Mouse (Mus musculus) limb, embryonic 10.5 days (tissue): ENCODE data around the gene Abr. TPM values are rescaled to one million over a fixed set of nuclear protein-coding genes. Genes with fewer than 3 reads are reported as not detected.

Source experiments
- DNase-seq: peaks from one replicate; pipeline ENCODE4 v3.0.0-alpha.2; 2017; ENCODE audit warnings: low spot score
- H3K27ac ChIP-seq: fragments of 300-500 bp; sonication (generic); 2 replicates; pipeline ENCODE4 v1.5.1; 2016; ENCODE audit warnings: mild to moderate bottlenecking
- H3K27me3 ChIP-seq: fragments of 300-500 bp; sonication (generic); 2 replicates; pipeline ENCODE4 v1.6.1; 2016; ENCODE audit warnings: low read depth, mild to moderate bottlenecking; ENCODE audit not compliant: poor library complexity, severe bottlenecking
- H3K36me3 ChIP-seq: fragments of 300-500 bp; sonication (generic); 2 replicates; pipeline ENCODE4 v1.6.1; 2016; ENCODE audit warnings: mild to moderate bottlenecking, moderate library complexity
- H3K4me1 ChIP-seq: fragments of 300-500 bp; sonication (generic); 2 replicates; pipeline ENCODE4 v1.6.1; 2016
- H3K4me3 ChIP-seq: fragments of 300-500 bp; sonication (generic); 2 replicates; pipeline ENCODE4 v1.5.1; 2016; ENCODE audit warnings: mild to moderate bottlenecking, moderate library complexity
- H3K9me3 ChIP-seq: fragments of 300-500 bp; sonication (generic); replicated peaks from 2 replicates; pipeline ENCODE4 v1.6.1; 2016; ENCODE audit warnings: mild to moderate bottlenecking
- whole genome bisulfite sequencing: fragments of 180-500 bp; shearing (Covaris S2); methylation state at CpG from one replicate; pipeline ENCODE4 v1.1.7; 2016; 5-methylcytosine and 5-hydroxymethylcytosine counted together
- polyA plus RNA-seq: library from polyadenylated mRNA; unstranded; fragments of >200 nt; fragmentation: Nextera tagmentation; extraction: Ambion mirVana; gene quantifications from 2 replicates; pipeline ENCODE4 v1.2.1, GENCODE M21; 2016

Abr gene
- polyA plus RNA-seq, 1 experiment from 2014 or later = 53.7 TPM

DNA sequence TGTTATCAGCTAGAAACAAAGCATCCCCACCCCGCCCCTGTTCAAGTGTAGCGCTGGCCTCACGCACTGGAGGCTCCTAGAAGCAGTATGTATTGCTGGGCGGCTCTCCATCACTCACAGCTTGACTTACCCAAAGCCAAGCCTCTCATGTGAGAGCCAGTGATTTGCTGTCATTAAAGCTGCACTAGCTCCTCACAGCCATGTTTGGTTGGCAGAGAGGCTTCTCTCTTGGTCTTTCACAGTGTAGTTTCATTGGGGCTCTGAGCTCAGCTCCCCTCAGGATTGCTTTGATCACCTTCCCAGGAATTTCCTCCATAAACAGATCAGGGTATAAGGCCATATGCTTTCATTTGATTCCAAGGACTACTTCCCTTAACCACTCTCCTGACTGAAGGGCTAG, 208.9 kb downstream of the Abr start:
- WGBS = 89% methylated on average over 4 of the region's 4 CpGs
- no peak for DNase-seq
- Histone ChIP-seq H3K27me3 (no peaks in the 10 kb centered on the region), H3K36me3 (peaks cover 82% of the 10 kb centered on the region), H3K9me3 (no peaks in the 10 kb centered on the region), H3K4me1 (peaks cover 42% of the 10 kb centered on the region), H3K27ac (no peak overlapping the region), H3K4me3 (no peak overlapping the region)

DNA sequence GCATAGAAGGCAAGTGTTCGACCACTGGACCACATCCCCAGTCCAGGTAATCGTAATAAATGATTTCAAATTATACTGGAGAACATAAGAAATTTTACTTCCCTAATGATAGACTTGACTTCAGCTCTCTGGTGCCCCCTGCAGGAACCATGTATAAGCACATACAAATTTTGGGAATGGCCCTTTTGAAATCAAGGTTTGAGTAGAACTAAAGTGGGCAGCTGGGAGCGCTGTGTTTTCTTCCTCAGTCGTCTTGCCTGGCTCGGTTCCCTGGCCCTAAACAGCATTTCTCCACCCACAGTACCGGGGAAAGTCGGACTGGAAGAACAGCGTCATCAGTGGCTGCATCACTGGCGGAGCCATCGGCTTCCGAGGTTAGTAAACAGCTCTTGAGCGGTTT, 211.3 kb downstream of the Abr start:
- Histone ChIP-seq H3K9me3 (no peaks in the 10 kb centered on the region), H3K4me1 (peaks cover 24% of the 10 kb centered on the region), H3K27ac (no peak overlapping the region), H3K36me3 (peaks cover 59% of the 10 kb centered on the region), H3K27me3 (no peaks in the 10 kb centered on the region), H3K4me3 (no peak overlapping the region)
- DNase-seq = peak; percentile 79
- 76% methylated on average over 12 of the region's 12 CpGs for WGBS

DNA sequence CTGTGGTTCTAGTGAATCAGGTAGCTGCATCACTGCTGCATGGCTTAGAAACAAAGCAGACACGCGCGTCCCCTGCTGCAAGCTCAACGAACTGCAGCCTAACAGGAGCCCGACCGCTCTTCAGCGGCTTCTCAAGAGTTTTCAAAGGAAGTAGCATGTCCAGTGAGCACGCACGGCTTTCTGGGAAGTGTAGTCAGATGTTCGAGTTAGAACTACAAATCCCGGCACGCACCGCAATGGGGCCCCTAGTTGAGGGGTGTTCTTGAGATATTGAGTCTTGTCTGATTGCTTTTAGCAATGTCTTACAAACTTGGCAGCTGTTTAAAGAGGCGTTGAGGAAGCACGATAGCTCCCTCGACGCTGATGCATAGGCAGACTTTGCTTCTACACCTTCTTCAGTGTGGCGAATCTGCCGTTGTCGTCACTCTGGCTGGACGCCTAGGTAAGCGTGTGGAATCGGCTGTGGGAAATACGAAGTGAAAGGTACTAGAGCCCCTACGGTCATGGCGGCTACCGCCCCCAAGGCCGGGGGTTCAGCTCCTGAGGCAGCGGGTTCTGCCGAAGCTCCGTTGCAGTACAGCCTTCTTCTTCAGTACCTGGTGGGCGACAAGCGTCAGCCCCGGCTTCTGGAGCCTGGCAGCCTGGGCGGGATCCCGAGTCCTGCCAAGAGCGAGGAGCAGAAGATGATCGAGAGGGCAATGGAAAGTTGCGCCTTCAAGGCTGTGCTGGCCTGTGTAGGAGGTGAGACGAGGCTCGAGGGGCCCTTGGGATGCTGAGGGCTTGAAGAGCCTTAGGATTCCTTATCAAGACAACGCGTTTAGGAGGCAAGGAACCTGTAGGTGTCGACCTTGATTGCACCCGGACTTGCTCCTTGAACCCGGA, 215.2 kb downstream of the Abr start, which contains the start of gene Timm22:
Timm22 (plus strand) TSS at position 251 of the 882 bp plus-strand sequence.
- DNase-seq = peak; percentile 97
- WGBS = under 1% methylated on average over 46 of the region's 46 CpGs

DNA sequence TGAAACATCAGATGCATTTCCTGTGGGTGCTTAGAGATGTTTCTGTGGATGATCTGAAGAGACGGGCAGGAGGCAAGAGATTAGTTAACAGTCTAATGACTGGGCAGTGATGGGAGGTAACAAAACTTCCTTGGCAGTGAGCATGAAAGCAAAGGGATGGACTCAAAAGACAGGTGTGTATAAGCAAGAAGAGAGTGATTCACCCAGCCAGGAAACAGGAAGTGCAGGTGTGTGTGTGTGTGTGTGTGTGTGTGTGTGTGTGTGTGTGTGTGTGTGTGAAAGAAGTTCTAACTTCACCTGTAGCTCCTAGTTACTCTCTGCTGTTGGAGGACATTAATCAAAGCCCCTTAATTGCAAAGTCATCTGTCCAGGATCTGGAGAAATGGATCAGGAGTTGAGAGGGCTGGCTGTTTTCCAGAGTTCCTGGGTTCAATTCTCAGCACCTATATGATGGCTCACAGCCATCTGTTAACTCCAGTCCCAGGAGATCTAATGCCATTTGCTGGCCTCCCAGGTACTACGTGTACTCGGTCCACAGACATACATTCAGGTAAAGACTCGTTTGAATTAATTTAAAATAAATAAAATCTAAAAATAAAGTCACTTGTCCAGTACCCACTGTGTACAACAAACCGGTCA, 216.4 kb downstream of the Abr start:
- peaks cover 11% of the 10 kb centered on the region for H3K36me3 ChIP-seq
- 90% methylated on average over 5 of the region's 5 CpGs for WGBS
- H3K27me3 ChIP-seq = no peaks in the 10 kb centered on the region
- no peak overlapping the region for H3K27ac ChIP-seq
- no peak for DNase-seq
- H3K4me3 ChIP-seq = no peak overlapping the region
- no peaks in the 10 kb centered on the region for H3K9me3 ChIP-seq
- H3K4me1 ChIP-seq = peaks cover 4% of the 10 kb centered on the region

More for the DNA sequence above, 215.2 kb downstream of the Abr start, which contains the start of gene Timm22:
- H3K27ac ChIP-seq = peak within 1 kb of the TSS; percentile 94
- peak within 1 kb of the TSS; percentile 92 for H3K4me3 ChIP-seq
- H3K27me3 ChIP-seq = no peaks in the 10 kb centered on the region
- H3K4me1 ChIP-seq = peaks cover 4% of the 10 kb centered on the region
- H3K9me3 ChIP-seq = no peaks in the 10 kb centered on the region
- peaks cover 20% of the 10 kb centered on the region for H3K36me3 ChIP-seq

DNA sequence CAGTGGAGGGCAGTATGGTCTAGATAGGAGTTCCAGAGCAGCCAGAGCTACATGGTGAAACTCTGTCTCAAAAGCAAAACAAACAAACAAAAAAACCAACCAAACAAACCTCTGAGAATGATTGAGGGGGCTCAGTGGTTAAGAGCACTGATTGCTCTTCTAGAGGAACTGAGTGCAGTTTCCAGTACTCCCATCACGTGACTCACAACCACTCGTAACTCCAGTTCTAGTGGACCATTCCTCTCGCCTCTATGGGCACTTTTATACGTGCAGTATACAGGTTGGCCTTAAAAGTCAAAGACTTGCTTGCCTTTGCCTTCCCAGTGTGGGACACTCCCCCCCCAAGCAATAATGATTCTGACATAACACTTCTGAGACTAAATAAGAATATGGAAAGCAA, 217.0 kb downstream of the Abr start:
- Histone ChIP-seq H3K27me3 (no peaks in the 10 kb centered on the region), H3K4me1 (peaks cover 7% of the 10 kb centered on the region), H3K4me3 (no peak overlapping the region), H3K9me3 (no peaks in the 10 kb centered on the region), H3K27ac (no peak overlapping the region), H3K36me3 (peaks cover 9% of the 10 kb centered on the region)
- 66% methylated on average over 4 of the region's 4 CpGs for WGBS
- DNase-seq = no peak

DNA sequence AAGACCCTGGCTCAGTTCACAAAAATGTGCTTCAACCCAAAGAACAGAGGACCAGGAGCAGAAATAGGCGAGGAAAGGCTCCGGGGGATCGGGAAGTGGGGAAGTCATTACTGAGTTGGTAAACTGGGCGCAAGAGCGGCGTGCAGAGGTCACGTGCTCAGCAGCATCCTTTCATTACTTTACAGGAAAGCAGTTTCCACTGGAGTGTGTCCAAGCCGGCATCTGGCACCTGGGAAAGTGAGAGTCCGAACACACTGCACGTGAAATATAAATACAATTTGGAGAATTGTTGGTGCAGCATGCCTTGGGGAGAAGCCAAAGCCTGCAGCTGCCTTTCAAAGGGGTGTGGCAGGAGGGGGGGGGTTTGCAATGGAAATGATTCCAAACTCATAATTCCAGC, 220.7 kb downstream of the Abr start:
- Histone ChIP-seq H3K9me3 (no peaks in the 10 kb centered on the region), H3K27ac (no peak overlapping the region), H3K36me3 (no peaks in the 10 kb centered on the region), H3K27me3 (no peaks in the 10 kb centered on the region), H3K4me3 (no peak overlapping the region), H3K4me1 (peaks cover 32% of the 10 kb centered on the region)
- no peak for DNase-seq
- WGBS = 79% methylated on average over 10 of the region's 10 CpGs

DNA sequence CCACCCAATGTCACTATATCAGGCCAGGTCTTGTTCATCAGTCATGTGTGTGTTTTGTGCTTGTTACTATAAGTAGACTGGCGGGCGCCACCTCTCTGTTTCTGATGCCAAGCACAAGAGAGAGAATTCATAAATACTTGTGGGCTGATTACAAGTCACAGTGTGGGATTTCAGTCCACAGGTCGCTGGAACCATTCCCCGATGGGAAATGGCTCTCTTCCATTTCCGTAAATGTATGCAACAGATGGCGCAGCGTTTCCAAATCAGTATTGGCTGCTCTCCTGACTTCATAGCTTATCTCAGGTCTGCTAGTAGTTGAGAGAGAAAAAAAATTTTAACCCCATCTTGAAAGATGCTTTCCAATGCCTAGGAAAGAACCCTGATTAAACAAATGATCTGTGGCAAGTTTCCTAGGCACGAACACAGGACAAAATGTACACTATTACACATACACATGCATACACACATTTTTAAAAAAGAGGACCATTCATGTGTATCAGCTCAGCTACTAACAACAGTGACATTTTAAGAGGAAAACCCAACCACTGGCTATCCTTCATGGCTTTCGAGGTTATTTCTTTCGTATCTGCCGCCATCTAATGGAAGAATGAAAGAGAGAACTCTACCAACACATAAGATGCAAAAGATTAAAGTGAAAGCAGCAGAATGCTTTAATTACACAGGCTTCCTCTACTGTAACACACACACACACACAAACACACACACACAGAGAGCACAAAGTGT, 222.4 kb downstream of the Abr start:
- Histone ChIP-seq H3K27me3 (no peaks in the 10 kb centered on the region), H3K4me1 (peaks cover 43% of the 10 kb centered on the region), H3K36me3 (peaks cover 3% of the 10 kb centered on the region), H3K4me3 (peak overlapping the region; percentile 88), H3K9me3 (no peaks in the 10 kb centered on the region), H3K27ac (peak overlapping the region; percentile 91)
- 15% methylated on average over 11 of the region's 11 CpGs for WGBS
- DNase-seq = peak; percentile 45

DNA sequence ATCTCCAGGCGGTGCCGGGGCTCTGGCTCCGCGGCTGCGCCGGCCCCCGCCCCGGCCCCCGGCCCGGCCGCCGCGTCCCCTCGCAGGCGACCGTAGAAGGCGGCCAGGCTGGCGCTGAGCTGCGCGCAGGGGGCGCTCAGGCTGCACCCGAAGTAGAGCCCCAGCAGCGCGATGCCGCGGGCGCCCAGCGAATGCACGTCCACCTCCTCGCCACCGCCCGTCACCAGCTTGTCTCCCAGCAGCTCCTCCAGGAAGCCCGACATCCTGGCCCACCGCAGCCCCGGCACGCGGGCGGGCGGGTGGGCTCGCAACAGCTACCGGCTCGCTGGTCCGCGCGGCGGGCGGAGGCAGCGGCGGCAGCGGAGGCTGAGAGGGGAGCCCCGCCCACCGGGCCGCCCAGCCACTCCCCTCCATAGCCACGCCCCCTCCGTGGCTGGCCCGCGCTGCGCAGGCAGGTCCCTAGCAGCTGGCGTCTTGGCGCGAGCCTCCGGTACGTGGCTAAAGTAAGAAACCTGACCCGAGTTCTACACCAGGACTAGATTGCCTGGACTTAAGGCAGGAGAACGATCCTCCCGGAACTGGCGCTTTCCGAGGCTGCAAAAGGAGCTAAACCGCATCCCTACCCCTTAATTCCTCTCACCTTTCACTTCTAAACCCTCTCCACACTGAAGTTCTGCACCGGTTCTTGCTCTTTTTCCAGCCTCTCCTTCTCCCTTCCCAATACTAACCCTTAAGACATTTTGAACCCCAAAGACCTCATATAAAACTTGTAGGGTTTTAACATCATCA, 223.1 kb downstream of the Abr start, which contains the start of gene Nxn:
Nxn (minus strand) TSS at position 343 of the 789 bp plus-strand sequence.
- peaks cover 4% of the 10 kb centered on the region for H3K36me3 ChIP-seq
- H3K4me3 ChIP-seq = peak within 1 kb of the TSS; percentile 88
- H3K4me1 ChIP-seq = peaks cover 44% of the 10 kb centered on the region
- peak within 1 kb of the TSS; percentile 91 for H3K27ac ChIP-seq
- H3K9me3 ChIP-seq = no peaks in the 10 kb centered on the region
- no peaks in the 10 kb centered on the region for H3K27me3 ChIP-seq
- under 1% methylated on average over 70 of the region's 70 CpGs for WGBS
- DNase-seq = peak; percentile 95

DNA sequence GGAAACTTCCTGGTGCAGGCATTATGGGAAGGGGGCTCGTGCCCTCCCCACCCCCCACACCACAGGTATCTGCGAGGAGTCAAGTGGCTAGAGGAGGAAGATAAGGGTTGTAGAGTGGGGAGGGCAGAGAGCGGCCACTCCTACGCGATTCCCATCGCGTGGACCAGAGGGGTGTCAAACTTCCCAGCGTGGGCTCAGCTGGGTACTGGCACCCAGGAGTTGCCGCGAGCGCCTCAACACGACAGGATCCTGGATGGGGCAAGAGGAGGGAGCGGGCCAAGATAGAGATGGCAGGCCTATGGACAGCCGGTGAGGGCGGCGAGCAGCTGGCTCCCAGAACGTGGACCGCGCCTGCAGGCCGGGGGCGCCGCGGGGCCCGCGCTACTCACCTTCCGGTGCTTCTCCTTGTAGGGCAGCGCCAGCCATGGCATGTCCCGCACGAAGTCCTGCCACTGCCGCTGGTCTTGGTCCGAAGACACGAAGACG, 223.8 kb downstream of the Abr start:
- H3K27ac ChIP-seq = peak overlapping the region; percentile 91
- 1% methylated on average over 32 of the region's 33 CpGs for WGBS
- DNase-seq = no peak
- H3K27me3 ChIP-seq = no peaks in the 10 kb centered on the region
- peaks cover 4% of the 10 kb centered on the region for H3K36me3 ChIP-seq
- no peaks in the 10 kb centered on the region for H3K9me3 ChIP-seq
- peaks cover 44% of the 10 kb centered on the region for H3K4me1 ChIP-seq
- H3K4me3 ChIP-seq = peak overlapping the region; percentile 88

DNA sequence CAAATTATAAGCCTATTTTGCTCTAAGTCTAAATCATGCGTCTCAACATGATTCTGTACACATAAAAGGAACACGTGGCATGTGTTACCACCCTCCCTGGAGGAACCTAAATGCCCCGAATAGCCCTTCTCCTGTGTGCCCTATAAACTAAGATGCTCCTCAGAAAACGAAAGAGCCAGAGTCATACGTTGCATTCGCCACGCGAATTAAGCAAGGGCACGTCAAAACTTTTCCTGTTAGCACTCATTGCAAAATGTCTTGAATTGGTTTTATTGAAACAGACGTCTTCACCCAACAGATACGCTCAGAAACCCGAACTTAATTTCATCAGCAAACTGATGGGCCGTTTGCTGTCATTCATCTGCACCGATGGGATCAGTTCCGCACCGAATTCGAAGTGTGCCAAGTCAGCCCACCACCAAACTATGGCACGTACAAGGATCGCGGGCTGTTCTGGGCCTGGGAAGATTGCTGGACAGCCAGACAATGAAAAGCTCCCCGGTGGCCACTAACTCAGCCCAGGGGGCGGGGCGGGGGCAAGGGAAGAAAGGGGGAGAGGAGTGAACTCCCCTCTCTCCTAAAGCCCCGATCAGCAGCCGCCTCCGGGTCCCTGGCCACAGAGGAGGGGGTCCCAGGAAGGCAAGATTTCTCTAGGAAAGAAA, 224.3 kb downstream of the Abr start:
- peak overlapping the region; percentile 91 for H3K27ac ChIP-seq
- no peaks in the 10 kb centered on the region for H3K27me3 ChIP-seq
- WGBS = under 1% methylated on average over 26 of the region's 26 CpGs
- peaks cover 44% of the 10 kb centered on the region for H3K4me1 ChIP-seq
- no peaks in the 10 kb centered on the region for H3K9me3 ChIP-seq
- H3K4me3 ChIP-seq = peak overlapping the region; percentile 88
- DNase-seq = peak; percentile 75
- peaks cover 10% of the 10 kb centered on the region for H3K36me3 ChIP-seq

DNA sequence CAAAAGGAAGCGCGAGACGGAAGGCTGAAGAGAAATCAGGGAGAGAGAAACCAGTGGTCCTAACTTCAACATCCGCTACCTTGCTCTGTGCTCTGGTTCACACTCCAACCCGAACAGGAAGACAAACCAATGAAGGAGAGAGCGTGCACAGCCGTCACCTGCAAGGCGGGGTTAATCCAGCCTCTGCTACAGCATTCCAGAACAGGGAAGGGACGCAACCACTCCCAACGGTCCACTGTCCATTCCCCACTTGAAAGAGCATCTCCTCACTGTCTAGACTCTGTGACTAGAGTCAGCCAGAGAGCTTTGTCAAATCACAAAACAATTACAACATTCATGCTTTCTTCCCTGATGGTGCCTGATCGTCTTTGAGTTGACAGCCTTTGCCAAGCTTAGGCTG, 229.1 kb downstream of the Abr start:
- Histone ChIP-seq H3K27ac (no peak overlapping the region), H3K27me3 (no peaks in the 10 kb centered on the region), H3K4me1 (peaks cover 37% of the 10 kb centered on the region), H3K4me3 (no peak overlapping the region), H3K36me3 (peaks cover 40% of the 10 kb centered on the region), H3K9me3 (peaks cover 2% of the 10 kb centered on the region; the same call in 1 of the 2 replicates)
- 93% methylated on average over 11 of the region's 11 CpGs for WGBS
- no peak for DNase-seq
